Mouse (Mus musculus): ENCODE results near the gene Olfr1006. TPM values are rescaled to one million over a fixed set of nuclear protein-coding genes. Genes with fewer than 3 reads are reported as not detected.
"Not testable (repeated sequence)": the region's sequence is repeated elsewhere in the genome, so short reads cannot be mapped to it uniquely, and the experiment has no call there.

The Olfr1006 gene
- polyA plus RNA-seq (2012; rRNA removed) = not detected in 2 replicates

GRCm38 (mm10) chr2:85678667-85679066 is at the start of gene Olfr1006:
Olfr1006 (minus strand) TSS chr2:85678767.
- H3K4me3 ChIP-seq (replicated peaks; ENCODE audit: extremely low read depth, low read depth, low read length) = no peak within 1 kb of the TSS
- no peak for DNase-seq
- H3K4me1 ChIP-seq (ENCODE audit: control insufficient read depth, insufficient read depth, low read length) = no peaks in the 10 kb centered on the region
- no peak for TF ChIP-seq POLR2A (IDR thresholded peaks at IDR 0.05; ENCODE audit: borderline replicate concordance, extremely low read depth, low read depth, low read length)
- TF ChIP-seq CTCF (IDR thresholded peaks at IDR 0.05; ENCODE audit: insufficient read depth, low read length) = no peak

GRCm38 (mm10) chr2:85725793-85726192 is 47.2 kb upstream of the Olfr1006 start:
- Histone ChIP-seq H3K4me1 (ENCODE audit: control insufficient read depth, insufficient read depth, low read length) (no peaks in the 10 kb centered on the region), H3K4me3 (replicated peaks; ENCODE audit: extremely low read depth, low read depth, low read length) (no peak overlapping the region)
- WGBS = 6% methylated on average over 3 of the region's 3 CpGs
- no peak for DNase-seq
- TF ChIP-seq CTCF (IDR thresholded peaks at IDR 0.05; ENCODE audit: insufficient read depth, low read length) (no peak), POLR2A (IDR thresholded peaks at IDR 0.05; ENCODE audit: borderline replicate concordance, extremely low read depth, low read depth, low read length) (no peak)

GRCm38 (mm10) chr2:85715119-85715518 is 36.6 kb upstream of the Olfr1006 start, which contains the start of gene Olfr1009:
Olfr1009 (plus strand) TSS chr2:85715419.
- DNase-seq = no peak
- TF ChIP-seq CTCF (IDR thresholded peaks at IDR 0.05; ENCODE audit: insufficient read depth, low read length) = no peak
- no peak for TF ChIP-seq POLR2A (IDR thresholded peaks at IDR 0.05; ENCODE audit: borderline replicate concordance, extremely low read depth, low read depth, low read length)
- Histone ChIP-seq H3K4me3 (replicated peaks; ENCODE audit: extremely low read depth, low read depth, low read length) (no peak within 1 kb of the TSS), H3K4me1 (ENCODE audit: control insufficient read depth, insufficient read depth, low read length) (no peaks in the 10 kb centered on the region)
- 75% methylated on average over 1 of the region's 1 CpGs for WGBS

GRCm38 (mm10) chr2:85711159-85711558 is 32.6 kb upstream of the Olfr1006 start:
- TF ChIP-seq POLR2A (IDR thresholded peaks at IDR 0.05; ENCODE audit: borderline replicate concordance, extremely low read depth, low read depth, low read length) = no peak
- TF ChIP-seq CTCF (IDR thresholded peaks at IDR 0.05; ENCODE audit: insufficient read depth, low read length) = no peak
- Histone ChIP-seq H3K4me1 (ENCODE audit: control insufficient read depth, insufficient read depth, low read length) (no peaks in the 10 kb centered on the region), H3K4me3 (replicated peaks; ENCODE audit: extremely low read depth, low read depth, low read length) (no peak overlapping the region)
- 14% methylated on average over 1 of the region's 1 CpGs for WGBS
- DNase-seq = no peak

GRCm38 (mm10) chr2:85710680-85711079 is 32.1 kb upstream of the Olfr1006 start:
- whole genome bisulfite sequencing = 55% methylated on average over 2 of the region's 2 CpGs
- H3K4me1 ChIP-seq (ENCODE audit: control insufficient read depth, insufficient read depth, low read length); H3K4me3 ChIP-seq (replicated peaks; ENCODE audit: extremely low read depth, low read depth, low read length); DNase-seq: not testable (repeated sequence)

GRCm38 (mm10) chr2:85689131-85689530 is 10.6 kb upstream of the Olfr1006 start, which contains the start of gene Olfr1008:
Olfr1008 (plus strand) TSS chr2:85689431.
- no peak for DNase-seq
- Histone ChIP-seq H3K4me1 (ENCODE audit: control insufficient read depth, insufficient read depth, low read length) (no peaks in the 10 kb centered on the region), H3K4me3 (replicated peaks; ENCODE audit: extremely low read depth, low read depth, low read length) (no peak within 1 kb of the TSS)
- TF ChIP-seq CTCF (IDR thresholded peaks at IDR 0.05; ENCODE audit: insufficient read depth, low read length) = no peak
- no peak for TF ChIP-seq POLR2A (IDR thresholded peaks at IDR 0.05; ENCODE audit: borderline replicate concordance, extremely low read depth, low read depth, low read length)

- H3K4me3 ChIP-seq (replicated peaks; ENCODE audit: extremely low read depth, low read depth, low read length); DNase-seq; H3K4me1 ChIP-seq (ENCODE audit: control insufficient read depth, insufficient read depth, low read length): not testable (repeated sequence)
Observed at GRCm38 (mm10) chr2:85664355-85664754, 14.2 kb downstream of the Olfr1006 start, which contains the start of gene Olfr154. Olfr154 (minus strand) TSS chr2:85664455.

GRCm38 (mm10) chr2:85650604-85651003 is 28.0 kb downstream of the Olfr1006 start, which contains the start of gene Olfr1002:
Olfr1002 (minus strand) TSS chr2:85650704.
- no peak for DNase-seq
- TF ChIP-seq POLR2A (IDR thresholded peaks at IDR 0.05; ENCODE audit: borderline replicate concordance, extremely low read depth, low read depth, low read length) = no peak
- TF ChIP-seq CTCF (IDR thresholded peaks at IDR 0.05; ENCODE audit: insufficient read depth, low read length) = no peak
- WGBS = 90% methylated on average over 1 of the region's 1 CpGs
- Histone ChIP-seq H3K4me3 (replicated peaks; ENCODE audit: extremely low read depth, low read depth, low read length) (no peak within 1 kb of the TSS), H3K4me1 (ENCODE audit: control insufficient read depth, insufficient read depth, low read length) (no peaks in the 10 kb centered on the region)

Other genes starting within 250 kb of the Olfr1006 start
- gene Olfr994, start 242.3 kb downstream of the Olfr1006 start, polyA plus RNA-seq (2012; rRNA removed) = not detected in 2 replicates
- gene Olfr995, start 235.1 kb downstream of the Olfr1006 start, polyA plus RNA-seq (2012; rRNA removed) = not detected in 2 replicates
- gene 4833423E24Rik, start 159.7 kb downstream of the Olfr1006 start, polyA plus RNA-seq (2012; rRNA removed) = 0.06 and 5.1 TPM in 2 replicates
- gene Olfr996, start 99.6 kb downstream of the Olfr1006 start, polyA plus RNA-seq (2012; rRNA removed) = not detected in 2 replicates
- gene Olfr998, start 89.8 kb downstream of the Olfr1006 start, polyA plus RNA-seq (2012; rRNA removed) = not detected in 2 replicates
- gene Olfr1000, start 66.9 kb downstream of the Olfr1006 start, polyA plus RNA-seq (2012; rRNA removed) = not detected in 2 replicates
- gene Olfr1002, start 28.1 kb downstream of the Olfr1006 start, polyA plus RNA-seq (2012; rRNA removed) = not detected in 2 replicates
- not detected in 2 replicates for gene Olfr154, start 14.3 kb downstream of the Olfr1006 start, polyA plus RNA-seq (2012; rRNA removed)
- not detected in 2 replicates for gene Olfr1008, start 10.7 kb upstream of the Olfr1006 start, polyA plus RNA-seq (2012; rRNA removed)
- not detected in 2 replicates for gene Olfr1009, start 36.7 kb upstream of the Olfr1006 start, polyA plus RNA-seq (2012; rRNA removed)
- gene Olfr1012, start 84.0 kb upstream of the Olfr1006 start, polyA plus RNA-seq (2012; rRNA removed) = not detected in 2 replicates
- not detected in 2 replicates for gene Olfr1013, start 88.3 kb upstream of the Olfr1006 start, polyA plus RNA-seq (2012; rRNA removed)
- not detected in 2 replicates for gene Olfr1014, start 93.9 kb upstream of the Olfr1006 start, polyA plus RNA-seq (2012; rRNA removed)
- not detected in 2 replicates for gene Olfr1015, start 103.2 kb upstream of the Olfr1006 start, polyA plus RNA-seq (2012; rRNA removed)
- not detected in 2 replicates for gene Olfr1016, start 123.8 kb upstream of the Olfr1006 start, polyA plus RNA-seq (2012; rRNA removed)
- not detected in 2 replicates for gene Olfr1018, start 139.7 kb upstream of the Olfr1006 start, polyA plus RNA-seq (2012; rRNA removed)
- gene Olfr1019, start 166.7 kb upstream of the Olfr1006 start, polyA plus RNA-seq (2012; rRNA removed) = not detected in 2 replicates
- not detected in 2 replicates for gene Olfr1020, start 168.3 kb upstream of the Olfr1006 start, polyA plus RNA-seq (2012; rRNA removed)
- not detected in 2 replicates for gene Olfr1022, start 189.8 kb upstream of the Olfr1006 start, polyA plus RNA-seq (2012; rRNA removed)
- gene Olfr1023, start 206.9 kb upstream of the Olfr1006 start, polyA plus RNA-seq (2012; rRNA removed) = not detected in 2 replicates
- gene Olfr1024, start 226.3 kb upstream of the Olfr1006 start, polyA plus RNA-seq (2012; rRNA removed) = not detected in 2 replicates
- gene Olfr1025-ps1, start 236.4 kb upstream of the Olfr1006 start, polyA plus RNA-seq (2012; rRNA removed) = not detected in 2 replicates
- not detected in 2 replicates for gene Olfr1026, start 242.8 kb upstream of the Olfr1006 start, polyA plus RNA-seq (2012; rRNA removed)

All from lung, adult 2 months (tissue).